In the genomic region with DNA sequence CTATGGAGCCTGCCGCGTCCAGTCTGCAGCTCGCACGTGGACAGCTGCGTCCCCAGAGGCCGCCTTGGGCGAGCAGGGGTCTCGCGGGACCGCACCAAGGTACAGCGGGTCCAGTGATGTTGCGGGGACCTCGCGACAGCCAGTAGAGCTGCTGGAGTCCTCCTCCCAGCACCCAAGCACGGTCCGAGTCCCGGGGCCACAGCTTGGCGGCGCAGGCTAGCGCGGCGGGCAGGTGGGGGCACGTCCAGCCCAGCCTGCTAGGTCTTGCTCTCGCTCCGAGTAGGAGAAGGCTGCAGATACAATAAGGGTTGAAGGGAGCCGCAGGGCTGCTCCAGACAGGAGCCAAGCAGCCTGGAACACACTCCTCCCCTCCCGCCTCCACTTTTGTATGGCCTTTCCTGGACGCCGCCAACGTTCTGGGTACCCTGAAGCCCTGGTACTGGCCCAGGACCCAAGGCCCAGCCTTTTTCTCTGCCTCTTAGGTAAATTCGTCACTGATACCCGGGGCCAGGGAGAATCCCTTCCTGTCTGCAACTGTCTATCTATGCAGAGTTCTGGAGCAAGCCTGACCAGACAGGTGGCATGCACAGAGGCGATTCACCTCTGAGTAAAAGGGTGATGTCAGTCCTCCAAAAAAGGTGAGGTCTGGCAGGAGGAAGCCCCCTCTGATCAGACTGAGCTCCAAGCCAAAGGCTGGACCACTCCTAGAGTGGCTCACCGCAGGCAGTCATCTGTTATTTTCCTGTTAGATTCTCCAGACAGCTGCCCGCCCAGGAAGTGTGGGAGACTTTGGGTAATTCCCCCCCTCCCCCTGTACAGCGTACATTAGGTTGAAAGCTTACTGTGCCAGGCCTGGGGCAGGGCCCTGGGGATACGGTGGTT, we compare ENCODE assay signal across 8 mouse cellular contexts. TPM values are rescaled to one million over a fixed set of nuclear protein-coding genes. Genes with fewer than 3 reads are reported as not detected.
DNase-seq lines count a peak whose midpoint lies in the region; ATAC-seq lines count a peak whose summit lies in the region.

Fermt1 (minus strand) TSS at position 581 of the 882 bp plus-strand sequence.

- H3K27ac ChIP-seq in neural tube, embryonic 13.5 days (replicated peaks), result no peak within 1 kb of the TSS

- peaks cover 54% of the 10 kb centered on the region for H3K27me3 ChIP-seq in neural tube, embryonic 13.5 days

- peak within 1 kb of the TSS; percentile 61 for H3K9ac ChIP-seq in neural tube, embryonic 13.5 days

- peaks cover 15% of the 10 kb centered on the region for H3K4me1 ChIP-seq in neural tube, embryonic 13.5 days (replicated peaks)

- no peaks in the 10 kb centered on the region for H3K9me3 ChIP-seq in neural tube, embryonic 13.5 days

- peak; percentile 8 to 11 for DNase-seq in adrenal gland, postnatal 36 days
- DNase-seq in adrenal gland, adult 18-20 months (ENCODE audit: low spot score in 2 of 2), result no peak
- peak; percentile 21 for DNase-seq in ES-CJ7 (ENCODE audit: low read depth, low spot score)
- DNase-seq in kidney, postnatal 4 days, result peak; percentile 54 to 77
- no peak for DNase-seq in layer of hippocampus, adult 11-12 months (ENCODE audit: low spot score)

- H3K36me3 ChIP-seq in neural tube, embryonic 13.5 days, result no peaks in the 10 kb centered on the region

- H3K4me3 ChIP-seq in neural tube, embryonic 13.5 days, result peak within 1 kb of the TSS; percentile 41

- H3K4me2 ChIP-seq in neural tube, embryonic 13.5 days, result peak within 1 kb of the TSS; percentile 75

- 2% methylated on average over 37 of the region's 37 CpGs for WGBS in neural tube, embryonic 13.5 days

- ATAC-seq in granulocyte monocyte progenitor cell, adult 5-6 weeks (replicated peaks; ENCODE audit: poor library complexity, severe bottlenecking), result peak; percentile 37
- peak; percentile 82 for ATAC-seq in neural tube, embryonic 13.5 days (ENCODE audit: low read depth)
- ATAC-seq in cerebellum, adult (ENCODE audit: insufficient number of reproducible peaks, low FRiP score, low TSS enrichment), result no peak

RNA-seq across cellular contexts. Expression of gene Fermt1, which starts in this region (rescaled TPM):
- not detected for total RNA-seq in adrenal gland, postnatal 36 days (2021)
- total RNA-seq in adrenal gland, adult 18-20 months (2021), result not detected
- not detected in 2 replicates for total RNA-seq in granulocyte monocyte progenitor cell, adult 5-6 weeks (2014; fragmentation: Nextera tagmentation)
- not detected in 2 replicates for total RNA-seq in granulocyte monocyte progenitor cell, adult 5-6 weeks (2017)
- polyA plus RNA-seq in neural tube, embryonic 13.5 days (2015; fragmentation: Nextera tagmentation; extraction: Ambion mirVana), result 0.65 TPM in 1 of 2 replicates, not detected in the other

Comparison
In these comparisons a context has a peak if more than half of its experiments do, and no peak if none do; other contexts are left out.
1. Peak in DNase-seq in adrenal gland, postnatal 36 days; RNA of the gene not detected or under 1 TPM.
2. Peak in ATAC-seq in granulocyte monocyte progenitor cell, adult 5-6 weeks; RNA of the gene not detected or under 1 TPM.
3. Peak in ATAC-seq, H3K4me3 ChIP-seq, H3K9ac ChIP-seq and H3K4me2 ChIP-seq in neural tube, embryonic 13.5 days; RNA of the gene not detected or under 1 TPM.
4. DNase-seq: peak in ES-CJ7 (single experiment) and kidney, postnatal 4 days (2 of 2); none in adrenal gland, adult 18-20 months (0 of 2) and layer of hippocampus, adult 11-12 months (single experiment).